Mouse (Mus musculus): ENCODE results near the gene Man2a2. TPM values are rescaled to one million over a fixed set of nuclear protein-coding genes. Genes with fewer than 3 reads are reported as not detected.
A peak's percentile ranks its signal among the peaks of the same experiment; 100 is the strongest.
"Not testable (repeated sequence)": the region's sequence is repeated elsewhere in the genome, so short reads cannot be mapped to it uniquely, and the experiment has no call there.

The Man2a2 gene
- polyA plus RNA-seq, 1 experiment from 2014 or later = 19.5 TPM

DNA sequence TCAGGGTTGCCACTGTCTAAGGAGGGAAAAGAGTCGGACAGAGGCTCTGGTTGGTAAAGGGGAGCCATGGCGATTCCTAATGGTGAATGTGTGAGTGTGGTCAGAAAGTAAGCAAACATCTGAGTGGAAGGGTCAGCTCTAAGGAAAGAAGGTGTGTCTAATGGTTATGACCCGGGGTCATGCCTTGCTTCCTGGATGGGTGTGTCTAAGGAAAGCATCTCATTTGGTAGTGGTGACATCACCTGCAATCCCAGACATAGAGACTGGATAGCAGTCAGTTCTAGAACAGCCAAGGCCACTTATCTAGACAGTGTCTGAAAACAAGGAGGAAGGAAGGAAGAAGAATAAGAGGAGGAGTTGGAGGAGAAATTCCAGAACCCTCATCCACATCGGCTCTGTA is 36.3 kb downstream of the Man2a2 start:
- H3K36me3 ChIP-seq (ENCODE audit: control insufficient read depth, insufficient read depth, low read length) = peaks cover 80% of the 10 kb centered on the region
- no peak overlapping the region for H3K27ac ChIP-seq (replicated peaks in 1 of 2; ENCODE audit: control insufficient read depth in 1 of 2, insufficient read depth in 1 of 2, low read depth in 2 of 2, low read length in 2 of 2)
- H3K4me3 ChIP-seq (ENCODE audit: control insufficient read depth in 1 of 2, insufficient read depth in 1 of 2, low read depth in 1 of 2, low read length in 2 of 2) = no peak overlapping the region
- H3K9ac ChIP-seq (ENCODE audit: low read length) = no peak overlapping the region
- H3K9me3 ChIP-seq (ENCODE audit: control insufficient read depth, low read length) = no peaks in the 10 kb centered on the region
- no peaks in the 10 kb centered on the region for H3K27me3 ChIP-seq (ENCODE audit: control insufficient read depth, insufficient read depth, low read length)
- ATAC-seq (ENCODE audit: insufficient number of reproducible peaks, insufficient read depth, low FRiP score, low read depth) = no peak
- WGBS = 73% methylated on average over 4 of the region's 4 CpGs
- no peak overlapping the region for H3K4me2 ChIP-seq (ENCODE audit: low read length)
- H3K4me1 ChIP-seq (ENCODE audit: control insufficient read depth in 2 of 2, insufficient read depth in 2 of 2, low read length in 2 of 2) = peaks cover 8 to 12% of the 10 kb centered on the region in 2 experiments

DNA sequence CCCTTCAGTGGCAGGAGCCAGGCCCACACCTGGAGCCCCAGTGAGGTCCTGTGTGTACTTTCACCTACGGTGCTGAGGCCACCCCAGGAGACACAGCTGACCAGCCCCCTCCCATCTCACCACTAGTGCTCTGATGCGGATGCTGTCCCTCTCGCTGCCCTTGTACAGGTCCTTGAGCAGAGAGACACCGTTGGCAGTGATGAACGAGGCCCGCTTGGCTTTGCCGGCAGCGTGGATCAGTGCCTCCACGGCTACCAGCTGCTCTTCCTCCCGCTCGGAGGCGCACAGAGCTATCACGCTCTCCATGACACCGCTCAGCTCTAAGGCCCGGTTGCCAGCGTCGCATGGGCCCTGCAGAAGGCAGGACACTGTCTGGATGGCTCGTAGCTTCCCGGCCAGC is 39.7 kb downstream of the Man2a2 start:
- peaks cover 100% of the 10 kb centered on the region for H3K36me3 ChIP-seq (ENCODE audit: control insufficient read depth, insufficient read depth, low read length)
- no peak overlapping the region for H3K4me2 ChIP-seq (ENCODE audit: low read length)
- 96% methylated on average over 19 of the region's 19 CpGs for WGBS
- ATAC-seq (ENCODE audit: insufficient number of reproducible peaks, insufficient read depth, low FRiP score, low read depth) = no peak
- H3K9ac ChIP-seq (ENCODE audit: low read length) = no peak overlapping the region
- no peaks in the 10 kb centered on the region for H3K27me3 ChIP-seq (ENCODE audit: control insufficient read depth, insufficient read depth, low read length)
- H3K27ac ChIP-seq (replicated peaks in 1 of 2; ENCODE audit: control insufficient read depth in 1 of 2, insufficient read depth in 1 of 2, low read depth in 2 of 2, low read length in 2 of 2) = no peak overlapping the region
- no peak overlapping the region for H3K4me3 ChIP-seq (ENCODE audit: control insufficient read depth in 1 of 2, insufficient read depth in 1 of 2, low read depth in 1 of 2, low read length in 2 of 2)
- no peaks in the 10 kb centered on the region for H3K4me1 ChIP-seq (ENCODE audit: control insufficient read depth in 2 of 2, insufficient read depth in 2 of 2, low read length in 2 of 2)
- H3K9me3 ChIP-seq (ENCODE audit: control insufficient read depth, low read length) = no peaks in the 10 kb centered on the region

DNA sequence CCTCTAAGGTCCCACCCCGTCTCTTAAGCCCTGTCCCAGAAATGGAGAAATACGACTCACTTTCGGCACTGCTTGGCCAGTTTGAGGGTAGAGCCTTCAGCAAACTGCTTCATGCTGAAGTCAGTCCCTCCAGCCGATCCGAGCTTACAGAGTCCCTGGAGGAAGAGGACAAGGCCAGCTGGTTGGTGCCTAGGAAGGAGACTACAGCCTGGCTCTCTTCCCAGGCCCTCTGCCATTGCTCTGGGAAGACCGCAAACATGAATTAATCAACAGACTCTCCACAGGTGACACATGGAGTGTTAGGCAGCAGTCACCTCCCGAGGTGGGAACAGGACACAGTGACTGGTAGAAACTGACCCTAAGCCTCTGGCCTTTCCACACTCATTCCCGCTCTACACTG is 40.9 kb downstream of the Man2a2 start:
- H3K4me1 ChIP-seq (ENCODE audit: control insufficient read depth in 2 of 2, insufficient read depth in 2 of 2, low read length in 2 of 2) = no peaks in the 10 kb centered on the region
- H3K36me3 ChIP-seq (ENCODE audit: control insufficient read depth, insufficient read depth, low read length) = peaks cover 100% of the 10 kb centered on the region
- H3K4me2 ChIP-seq (ENCODE audit: low read length) = no peak overlapping the region
- H3K27me3 ChIP-seq (ENCODE audit: control insufficient read depth, insufficient read depth, low read length) = no peaks in the 10 kb centered on the region
- no peaks in the 10 kb centered on the region for H3K9me3 ChIP-seq (ENCODE audit: control insufficient read depth, low read length)
- WGBS = 91% methylated on average over 8 of the region's 8 CpGs
- no peak for ATAC-seq (ENCODE audit: insufficient number of reproducible peaks, insufficient read depth, low FRiP score, low read depth)
- no peak overlapping the region for H3K4me3 ChIP-seq (ENCODE audit: control insufficient read depth in 1 of 2, insufficient read depth in 1 of 2, low read depth in 1 of 2, low read length in 2 of 2)
- no peak overlapping the region for H3K9ac ChIP-seq (ENCODE audit: low read length)
- no peak overlapping the region for H3K27ac ChIP-seq (replicated peaks in 1 of 2; ENCODE audit: control insufficient read depth in 1 of 2, insufficient read depth in 1 of 2, low read depth in 2 of 2, low read length in 2 of 2)

DNA sequence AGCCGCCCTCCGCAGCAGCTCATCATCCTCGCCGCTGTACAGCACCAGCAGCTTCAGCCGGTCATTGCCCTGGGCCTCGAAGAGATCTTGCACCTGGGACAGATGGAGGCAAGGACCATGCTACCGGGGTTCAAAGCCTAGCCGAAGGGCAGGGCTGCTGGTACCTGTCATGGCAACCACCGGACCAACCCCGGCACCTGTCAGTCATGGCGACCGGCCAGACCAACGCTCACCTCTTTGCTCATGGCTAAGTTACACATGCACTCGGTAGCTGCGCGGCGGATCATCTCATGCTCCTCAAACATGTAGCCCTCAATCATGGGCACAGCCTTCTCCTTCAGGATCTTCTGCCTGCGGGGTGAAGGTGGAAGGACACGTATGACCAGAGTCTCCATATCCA is 45.1 kb downstream of the Man2a2 start:
- Histone ChIP-seq H3K4me1 (ENCODE audit: control insufficient read depth in 2 of 2, insufficient read depth in 2 of 2, low read length in 2 of 2) (peaks cover 0 to 11% of the 10 kb centered on the region in 2 experiments; a peak in 2 of 4 replicates), H3K4me2 (ENCODE audit: low read length) (no peak overlapping the region), H3K9ac (ENCODE audit: low read length) (no peak overlapping the region), H3K27me3 (ENCODE audit: control insufficient read depth, insufficient read depth, low read length) (no peaks in the 10 kb centered on the region), H3K36me3 (ENCODE audit: control insufficient read depth, insufficient read depth, low read length) (peaks cover 61% of the 10 kb centered on the region), H3K4me3 (ENCODE audit: control insufficient read depth in 1 of 2, insufficient read depth in 1 of 2, low read depth in 1 of 2, low read length in 2 of 2) (no peak overlapping the region), H3K9me3 (ENCODE audit: control insufficient read depth, low read length) (no peaks in the 10 kb centered on the region), H3K27ac (replicated peaks in 1 of 2; ENCODE audit: control insufficient read depth in 1 of 2, insufficient read depth in 1 of 2, low read depth in 2 of 2, low read length in 2 of 2) (no peak overlapping the region)
- 96% methylated on average over 19 of the region's 19 CpGs for WGBS
- no peak for ATAC-seq (ENCODE audit: insufficient number of reproducible peaks, insufficient read depth, low FRiP score, low read depth)

DNA sequence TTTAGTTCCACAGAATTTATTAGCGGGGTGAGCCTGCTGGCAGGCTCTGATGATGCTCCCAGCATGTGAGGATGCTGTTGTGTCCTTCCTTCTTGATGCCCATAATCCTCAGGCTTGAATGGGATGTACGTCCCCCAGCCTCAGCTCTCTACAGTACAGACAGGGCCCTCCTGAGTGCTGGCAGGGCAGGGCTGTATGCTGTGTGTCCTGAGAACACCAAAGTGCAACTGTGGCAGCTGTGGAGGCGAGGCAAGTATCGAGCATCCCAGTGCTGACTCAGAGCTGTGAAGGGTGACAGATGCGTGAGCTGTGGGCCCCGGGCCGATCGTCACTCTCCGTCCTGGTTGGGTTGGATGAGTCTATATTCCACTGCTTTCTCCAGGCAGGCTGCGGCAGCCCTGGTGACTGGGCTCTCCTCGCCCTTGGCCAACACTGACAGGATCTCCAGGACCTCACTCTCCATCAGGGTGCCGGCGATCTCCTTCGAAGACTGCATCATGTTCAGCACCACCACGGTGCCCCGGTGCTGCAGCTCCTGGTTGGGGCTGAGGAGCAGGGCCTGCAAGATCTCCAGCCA is 45.8 kb downstream of the Man2a2 start:
- Histone ChIP-seq H3K27ac (replicated peaks in 1 of 2; ENCODE audit: control insufficient read depth in 1 of 2, insufficient read depth in 1 of 2, low read depth in 2 of 2, low read length in 2 of 2) (peak overlapping the region in 1 of 2 experiments; percentile 93; a peak in 2 of 4 replicates), H3K4me2 (ENCODE audit: low read length) (no peak overlapping the region), H3K4me1 (ENCODE audit: control insufficient read depth in 2 of 2, insufficient read depth in 2 of 2, low read length in 2 of 2) (peaks cover 0 to 11% of the 10 kb centered on the region in 2 experiments; a peak in 2 of 4 replicates), H3K4me3 (ENCODE audit: control insufficient read depth in 1 of 2, insufficient read depth in 1 of 2, low read depth in 1 of 2, low read length in 2 of 2) (no peak overlapping the region), H3K9me3 (ENCODE audit: control insufficient read depth, low read length) (no peaks in the 10 kb centered on the region), H3K27me3 (ENCODE audit: control insufficient read depth, insufficient read depth, low read length) (no peaks in the 10 kb centered on the region), H3K9ac (ENCODE audit: low read length) (no peak overlapping the region), H3K36me3 (ENCODE audit: control insufficient read depth, insufficient read depth, low read length) (peaks cover 61% of the 10 kb centered on the region)
- 94% methylated on average over 16 of the region's 16 CpGs for WGBS
- no peak for ATAC-seq (ENCODE audit: insufficient number of reproducible peaks, insufficient read depth, low FRiP score, low read depth)

DNA sequence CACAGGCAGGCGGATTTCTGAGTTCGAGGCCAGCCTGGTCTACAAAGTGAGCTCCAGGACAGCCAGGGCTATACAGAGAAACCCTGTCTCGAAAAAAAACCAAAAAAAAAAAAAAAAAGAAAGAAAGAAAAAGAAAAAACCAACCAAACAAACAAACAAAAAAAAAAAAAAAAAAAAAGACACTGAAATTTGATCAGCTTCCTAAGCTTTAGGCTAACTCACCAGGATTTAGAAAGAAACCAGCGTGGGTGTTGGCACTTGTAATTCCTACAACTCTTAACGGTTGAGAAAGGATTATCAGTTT is 46.4 kb downstream of the Man2a2 start:
- H3K4me1 ChIP-seq (ENCODE audit: control insufficient read depth in 2 of 2, insufficient read depth in 2 of 2, low read length in 2 of 2) = peaks cover 0 to 15% of the 10 kb centered on the region in 2 experiments; a peak in 2 of 4 replicates
- not testable (repeated sequence) for H3K9me3 ChIP-seq (ENCODE audit: control insufficient read depth, low read length); ATAC-seq (ENCODE audit: insufficient number of reproducible peaks, insufficient read depth, low FRiP score, low read depth); H3K27me3 ChIP-seq (ENCODE audit: control insufficient read depth, insufficient read depth, low read length)
- H3K4me2 ChIP-seq (ENCODE audit: low read length) = peak overlapping the region; percentile 81
- H3K9ac ChIP-seq (ENCODE audit: low read length) = peak overlapping the region; percentile 82; the same call in 1 of the 2 replicates
- 40% methylated on average over 4 of the region's 5 CpGs for WGBS
- H3K4me3 ChIP-seq (ENCODE audit: control insufficient read depth in 1 of 2, insufficient read depth in 1 of 2, low read depth in 1 of 2, low read length in 2 of 2) = peak overlapping the region in 1 of 2 experiments; percentile 68; a peak in 1 of 4 replicates
- peaks cover 56% of the 10 kb centered on the region for H3K36me3 ChIP-seq (ENCODE audit: control insufficient read depth, insufficient read depth, low read length)
- peak overlapping the region in 1 of 2 experiments; percentile 93; a peak in 2 of 4 replicates for H3K27ac ChIP-seq (replicated peaks in 1 of 2; ENCODE audit: control insufficient read depth in 1 of 2, insufficient read depth in 1 of 2, low read depth in 2 of 2, low read length in 2 of 2)

DNA sequence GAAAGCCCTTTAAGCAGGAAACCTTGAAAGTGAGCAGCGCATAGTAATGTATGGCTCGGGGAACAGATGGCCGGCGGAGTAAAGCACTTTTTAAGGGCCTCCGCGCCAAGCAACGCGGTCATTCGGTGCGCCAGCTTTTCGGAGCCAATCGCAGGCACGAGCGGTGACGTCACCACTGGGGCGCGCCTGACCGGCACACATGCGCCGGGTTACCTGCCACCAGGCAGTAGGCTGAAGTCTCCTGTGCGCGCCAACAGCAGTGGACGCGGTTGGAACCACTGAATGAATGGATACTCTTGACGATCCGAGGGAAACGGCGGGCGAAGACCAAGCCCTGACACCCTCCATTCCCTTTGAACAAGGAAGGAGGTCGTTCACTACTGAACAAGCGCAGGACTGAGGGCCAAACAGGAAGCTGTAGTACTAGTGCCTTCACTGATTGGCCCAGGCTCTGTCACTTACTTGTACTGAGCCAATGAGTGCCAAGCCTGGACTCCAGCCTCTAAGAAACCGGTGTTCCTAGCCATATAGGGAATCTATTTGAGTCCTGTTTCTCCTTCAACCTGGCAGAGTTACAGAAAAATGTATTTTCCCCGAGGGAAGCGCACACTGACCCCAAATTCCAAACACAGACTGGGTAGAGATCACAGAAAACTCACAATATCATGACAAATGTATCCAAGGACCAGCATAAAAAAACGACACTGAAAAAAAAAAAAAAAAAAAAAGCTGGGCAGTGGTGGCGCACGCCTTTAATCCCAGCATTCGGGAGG is 46.9 kb downstream of the Man2a2 start, which contains the start of gene Rccd1:
Gene Rccd1, minus strand, starts transcription at position 412 of the 773 bp plus-strand sequence.
- no peaks in the 10 kb centered on the region for H3K27me3 ChIP-seq (ENCODE audit: control insufficient read depth, insufficient read depth, low read length)
- H3K4me3 ChIP-seq (ENCODE audit: control insufficient read depth in 1 of 2, insufficient read depth in 1 of 2, low read depth in 1 of 2, low read length in 2 of 2) = peak within 1 kb of the TSS; percentile 68 to 76
- peaks cover 50% of the 10 kb centered on the region for H3K36me3 ChIP-seq (ENCODE audit: control insufficient read depth, insufficient read depth, low read length)
- H3K4me2 ChIP-seq (ENCODE audit: low read length) = peak within 1 kb of the TSS; percentile 81
- H3K9me3 ChIP-seq (ENCODE audit: control insufficient read depth, low read length) = no peaks in the 10 kb centered on the region
- peak within 1 kb of the TSS; percentile 88 to 93 for H3K27ac ChIP-seq (replicated peaks in 1 of 2; ENCODE audit: control insufficient read depth in 1 of 2, insufficient read depth in 1 of 2, low read depth in 2 of 2, low read length in 2 of 2)
- peak; percentile 97 for ATAC-seq (ENCODE audit: insufficient number of reproducible peaks, insufficient read depth, low FRiP score, low read depth)
- peak within 1 kb of the TSS; percentile 82 for H3K9ac ChIP-seq (ENCODE audit: low read length)
- 3% methylated on average over 38 of the region's 38 CpGs for WGBS
- H3K4me1 ChIP-seq (ENCODE audit: control insufficient read depth in 2 of 2, insufficient read depth in 2 of 2, low read length in 2 of 2) = peaks cover 3 to 21% of the 10 kb centered on the region in 2 experiments; a peak in 3 of 4 replicates

Measured in heart, embryonic 14.5 days (tissue).